Mouse (Mus musculus): ENCODE data around the gene Atxn10. TPM values are rescaled to one million over a fixed set of nuclear protein-coding genes. Genes with fewer than 3 reads are reported as not detected.
A peak's percentile ranks its signal among the peaks of the same experiment; 100 is the strongest.

Atxn10 gene
- polyA plus RNA-seq, 1 experiment: 66.8 TPM

DNA sequence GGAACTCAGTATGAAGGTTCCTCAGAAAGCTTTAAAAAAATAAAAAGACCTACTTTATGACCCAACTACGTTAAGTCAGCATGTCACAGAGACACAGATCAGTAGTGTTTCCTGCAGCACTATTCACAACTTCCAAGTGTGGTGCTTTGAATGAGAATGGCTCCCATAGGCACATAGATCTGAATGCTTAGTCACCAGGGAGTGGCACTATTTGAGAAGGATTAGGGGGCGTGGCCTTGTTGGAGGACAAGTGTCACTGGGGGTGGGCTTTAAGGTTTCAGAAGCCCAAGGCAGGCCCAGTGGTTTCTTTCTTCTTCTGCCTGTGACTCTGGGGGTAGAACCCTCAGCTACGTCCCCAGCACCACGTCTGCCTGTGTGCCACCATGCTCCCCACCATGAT, 32.1 kb upstream of the Atxn10 start:
- WGBS: 79% methylated on average over 4 of the region's 4 CpGs
- Histone ChIP-seq H3K4me3 (replicated peaks; ENCODE audit: control insufficient read depth, low read depth, low read length) (no peak overlapping the region), H3K4me1 (ENCODE audit: control insufficient read depth, insufficient read depth, low read length) (no peaks in the 10 kb centered on the region), H3K27ac (ENCODE audit: control insufficient read depth, insufficient read depth, low read depth, low read length, poor library complexity) (no peak overlapping the region)
- no peak for TF ChIP-seq POLR2A (IDR thresholded peaks at IDR 0.05; ENCODE audit: borderline replicate concordance, control insufficient read depth, low read depth, low read length)

DNA sequence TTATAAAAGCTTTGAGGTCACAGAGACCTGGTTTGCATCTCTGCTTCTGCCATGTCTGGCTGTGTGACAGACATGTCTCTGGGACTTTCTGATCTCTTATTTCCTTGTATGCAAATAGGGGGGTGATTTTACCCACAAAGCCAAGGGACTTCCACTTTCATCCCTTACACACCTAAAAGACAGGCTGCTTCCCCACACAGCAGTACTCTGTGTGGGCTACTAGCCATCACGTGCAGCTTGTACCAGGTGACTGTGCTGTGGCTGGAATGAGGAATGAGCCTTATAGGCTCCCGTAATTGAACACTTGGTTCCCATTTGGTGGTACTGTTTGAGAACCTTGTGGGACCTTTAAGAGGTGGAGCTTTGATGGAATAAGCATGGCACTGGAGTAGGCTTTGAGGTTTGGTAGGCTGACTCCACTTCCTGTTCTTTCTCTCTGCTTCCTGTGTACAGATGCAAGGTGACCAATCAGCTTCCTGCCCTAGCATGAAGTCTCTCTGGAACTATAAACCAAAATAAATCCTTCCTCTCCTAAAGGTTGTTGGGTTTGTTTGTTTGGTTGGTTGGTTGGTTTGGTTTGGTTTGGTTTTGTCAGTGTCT, 28.9 kb upstream of the Atxn10 start:
- Histone ChIP-seq H3K4me1 (ENCODE audit: control insufficient read depth, insufficient read depth, low read length) (no peaks in the 10 kb centered on the region), H3K4me3 (replicated peaks; ENCODE audit: control insufficient read depth, low read depth, low read length) (no peak overlapping the region), H3K27ac (ENCODE audit: control insufficient read depth, insufficient read depth, low read depth, low read length, poor library complexity) (no peak overlapping the region)
- WGBS: 75% methylated on average over 2 of the region's 2 CpGs
- TF ChIP-seq POLR2A (IDR thresholded peaks at IDR 0.05; ENCODE audit: borderline replicate concordance, control insufficient read depth, low read depth, low read length): no peak
- no peak for TF ChIP-seq CTCF (IDR thresholded peaks at IDR 0.05; ENCODE audit: control insufficient read depth, insufficient read depth, low read length)

DNA sequence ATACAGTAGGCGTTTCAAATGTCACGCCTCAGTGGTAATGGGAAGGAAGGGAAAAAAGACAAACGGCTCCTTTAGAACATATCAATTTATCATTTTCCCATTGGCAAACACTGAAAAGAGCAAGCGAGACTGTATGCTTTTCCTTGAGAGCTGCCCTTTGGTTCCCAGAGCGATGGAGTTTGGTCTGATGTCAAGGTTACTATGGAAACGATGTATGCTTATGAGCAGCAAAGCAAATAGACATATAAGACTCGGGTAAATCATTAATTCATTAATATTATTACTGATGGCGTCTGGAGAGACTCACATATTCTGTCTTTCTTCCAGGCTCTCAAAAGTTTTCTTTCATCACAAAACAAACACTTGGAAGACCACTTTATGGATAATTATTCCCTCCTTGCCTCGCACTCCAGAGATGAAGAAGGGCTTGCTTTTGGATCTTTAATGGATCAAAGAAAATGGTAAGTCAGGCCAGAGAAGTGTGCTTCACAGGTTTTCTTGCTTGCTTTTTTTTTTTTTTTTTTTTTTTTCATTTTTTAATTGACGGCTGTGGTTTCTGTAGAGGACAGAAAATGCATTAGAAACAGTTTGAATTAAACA, 24.9 kb upstream of the Atxn10 start:
- Histone ChIP-seq H3K4me1 (ENCODE audit: control insufficient read depth, insufficient read depth, low read length) (no peaks in the 10 kb centered on the region), H3K27ac (ENCODE audit: control insufficient read depth, insufficient read depth, low read depth, low read length, poor library complexity) (no peak overlapping the region), H3K4me3 (replicated peaks; ENCODE audit: control insufficient read depth, low read depth, low read length) (no peak overlapping the region)
- 80% methylated on average over 10 of the region's 10 CpGs for WGBS
- no peak for TF ChIP-seq CTCF (IDR thresholded peaks at IDR 0.05; ENCODE audit: control insufficient read depth, insufficient read depth, low read length)

DNA sequence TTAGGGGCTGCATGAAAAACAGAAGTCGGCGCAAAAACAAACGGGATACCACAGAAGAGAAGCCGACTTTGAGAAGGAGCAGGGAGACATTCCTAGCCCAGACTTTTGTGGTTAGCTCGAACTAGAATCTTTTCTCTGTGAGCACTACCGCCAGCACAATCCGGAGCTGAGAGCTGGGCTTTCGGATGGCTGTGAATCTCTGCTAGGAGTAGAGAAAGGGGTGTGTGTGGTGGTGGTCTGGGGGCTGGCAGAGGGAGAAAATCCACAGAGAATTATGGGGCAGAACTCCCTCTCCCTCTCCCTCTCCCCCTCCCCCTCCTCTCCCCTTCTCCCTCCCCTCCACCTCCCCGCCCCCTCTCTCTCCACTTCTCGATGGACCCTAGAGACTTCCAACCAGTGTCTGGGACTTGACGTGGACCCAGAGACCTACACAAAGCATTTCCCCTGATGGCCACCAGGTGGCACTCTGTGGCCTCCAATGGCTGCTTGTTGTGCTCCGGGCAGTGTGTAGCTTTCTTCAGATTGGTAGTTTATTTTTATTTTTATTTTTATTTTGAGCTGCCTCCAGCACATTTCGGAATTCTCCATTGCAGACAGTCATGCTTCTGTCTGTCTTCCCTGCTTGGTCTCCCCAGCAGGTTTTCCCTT, 20.5 kb upstream of the Atxn10 start:
- H3K4me1 ChIP-seq (ENCODE audit: control insufficient read depth, insufficient read depth, low read length): no peaks in the 10 kb centered on the region
- TF ChIP-seq CTCF (IDR thresholded peaks at IDR 0.05; ENCODE audit: control insufficient read depth, insufficient read depth, low read length) (peak; percentile 94), POLR2A (IDR thresholded peaks at IDR 0.05; ENCODE audit: borderline replicate concordance, control insufficient read depth, low read depth, low read length) (no peak)
- H3K27ac ChIP-seq (ENCODE audit: control insufficient read depth, insufficient read depth, low read depth, low read length, poor library complexity): no peak overlapping the region
- H3K4me3 ChIP-seq (replicated peaks; ENCODE audit: control insufficient read depth, low read depth, low read length): no peak overlapping the region
- WGBS: 38% methylated on average over 13 of the region's 13 CpGs

DNA sequence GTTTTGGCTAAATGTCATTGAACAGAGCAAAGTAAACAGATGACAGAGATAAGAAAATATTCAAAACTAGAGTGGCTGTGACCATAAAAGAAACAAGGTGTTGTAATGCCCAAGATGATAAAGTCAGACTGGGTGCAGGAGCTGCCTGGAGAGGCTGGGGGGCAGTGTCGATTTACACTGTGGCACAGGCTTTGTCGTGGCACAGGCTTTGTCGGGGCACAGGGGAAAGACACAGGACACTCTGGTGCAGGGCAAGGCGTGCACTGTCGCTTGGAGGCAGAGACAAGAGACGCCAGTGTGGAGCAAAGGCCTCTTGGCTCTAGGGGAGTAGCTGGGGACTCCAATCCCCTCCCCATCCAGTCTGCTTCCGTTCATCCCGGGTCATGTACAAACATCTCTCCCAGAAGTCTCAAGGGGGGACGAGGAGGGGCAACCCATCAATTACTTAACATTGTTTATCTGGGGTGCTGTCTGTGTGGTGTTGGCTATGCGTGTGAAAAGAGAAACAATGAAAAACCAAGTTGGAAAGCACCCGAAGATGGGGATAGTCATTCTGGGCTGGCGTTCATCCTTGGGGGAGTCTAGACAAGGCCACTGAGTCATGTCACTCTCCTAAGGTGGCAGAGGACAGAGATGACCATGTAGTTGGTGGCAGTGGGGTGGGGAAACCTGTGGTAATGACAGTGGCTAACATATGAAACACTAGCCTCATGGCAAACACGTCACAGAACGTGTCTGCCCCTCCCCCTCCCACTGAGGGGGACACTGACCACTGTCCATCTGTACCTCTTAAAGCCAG, 19.5 kb upstream of the Atxn10 start:
- Histone ChIP-seq H3K4me3 (replicated peaks; ENCODE audit: control insufficient read depth, low read depth, low read length) (no peak overlapping the region), H3K4me1 (ENCODE audit: control insufficient read depth, insufficient read depth, low read length) (no peaks in the 10 kb centered on the region), H3K27ac (ENCODE audit: control insufficient read depth, insufficient read depth, low read depth, low read length, poor library complexity) (no peak overlapping the region)
- TF ChIP-seq POLR2A (IDR thresholded peaks at IDR 0.05; ENCODE audit: borderline replicate concordance, control insufficient read depth, low read depth, low read length) (no peak), CTCF (IDR thresholded peaks at IDR 0.05; ENCODE audit: control insufficient read depth, insufficient read depth, low read length) (no peak)
- 62% methylated on average over 14 of the region's 14 CpGs for WGBS

DNA sequence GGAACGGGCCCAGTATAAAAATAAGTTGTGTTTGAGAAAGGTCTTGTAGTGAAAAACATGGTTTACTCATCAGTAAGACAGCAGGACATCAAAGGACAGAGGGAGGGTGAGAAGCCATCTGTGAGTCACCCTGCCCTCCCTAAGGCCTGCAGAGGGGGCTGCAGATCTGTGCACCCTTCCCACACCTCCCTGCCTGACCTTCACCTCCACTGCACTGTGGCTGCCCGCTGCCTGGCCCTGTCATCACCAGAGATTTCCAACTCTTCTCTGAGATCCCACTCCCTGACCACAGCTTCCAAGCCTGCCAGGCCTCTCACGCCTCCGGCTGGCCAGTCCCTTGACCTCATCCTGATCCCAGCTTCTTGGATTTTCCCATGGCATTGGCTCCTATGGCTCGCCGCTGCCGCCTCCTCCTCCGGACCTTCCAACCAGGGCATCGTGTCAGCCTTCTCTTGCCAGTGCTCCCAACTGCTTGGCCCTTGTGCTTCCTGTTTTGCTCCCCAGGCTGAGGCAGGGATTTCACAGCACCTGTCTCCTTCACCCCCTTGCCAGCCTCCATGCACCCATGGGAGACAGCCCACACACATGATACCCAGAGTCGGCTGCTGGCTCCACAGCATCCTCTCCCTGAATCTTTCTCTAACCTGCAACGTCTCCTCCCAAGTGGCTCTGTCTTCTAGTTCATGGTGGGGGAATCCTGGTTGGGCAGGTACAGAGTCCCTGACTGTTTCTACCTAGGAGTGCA, 15.9 kb upstream of the Atxn10 start:
- peak; percentile 18; the same call in 1 of the 2 replicates for TF ChIP-seq CTCF (IDR thresholded peaks at IDR 0.05; ENCODE audit: control insufficient read depth, insufficient read depth, low read length)
- no peak for TF ChIP-seq POLR2A (IDR thresholded peaks at IDR 0.05; ENCODE audit: borderline replicate concordance, control insufficient read depth, low read depth, low read length)
- Histone ChIP-seq H3K4me1 (ENCODE audit: control insufficient read depth, insufficient read depth, low read length) (no peaks in the 10 kb centered on the region), H3K27ac (ENCODE audit: control insufficient read depth, insufficient read depth, low read depth, low read length, poor library complexity) (no peak overlapping the region), H3K4me3 (replicated peaks; ENCODE audit: control insufficient read depth, low read depth, low read length) (no peak overlapping the region)
- WGBS: 86% methylated on average over 11 of the region's 11 CpGs

DNA sequence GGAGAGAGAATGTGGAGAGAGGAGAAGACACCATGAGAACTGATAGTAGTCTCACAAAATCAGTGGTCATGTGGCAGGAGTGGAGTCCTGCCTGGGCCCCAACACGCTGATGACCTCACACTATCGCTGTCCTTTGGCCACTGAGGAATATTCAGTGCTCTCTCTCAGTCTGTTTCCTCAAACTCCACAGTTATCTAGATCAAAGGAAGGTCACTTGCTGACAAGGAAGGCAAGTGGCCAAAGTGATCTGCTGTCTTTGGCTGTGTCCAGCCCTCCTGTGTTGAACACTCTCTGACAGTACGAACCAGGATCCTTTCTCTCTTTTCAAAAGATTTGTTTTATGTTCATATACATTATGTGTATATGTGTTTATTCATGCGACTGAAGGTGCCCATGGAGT, 12.8 kb upstream of the Atxn10 start:
- Histone ChIP-seq H3K4me3 (replicated peaks; ENCODE audit: control insufficient read depth, low read depth, low read length) (no peak overlapping the region), H3K4me1 (ENCODE audit: control insufficient read depth, insufficient read depth, low read length) (no peaks in the 10 kb centered on the region), H3K27ac (ENCODE audit: control insufficient read depth, insufficient read depth, low read depth, low read length, poor library complexity) (no peak overlapping the region)
- 80% methylated on average over 4 of the region's 4 CpGs for WGBS
- TF ChIP-seq CTCF (IDR thresholded peaks at IDR 0.05; ENCODE audit: control insufficient read depth, insufficient read depth, low read length): no peak
- TF ChIP-seq POLR2A (IDR thresholded peaks at IDR 0.05; ENCODE audit: borderline replicate concordance, control insufficient read depth, low read depth, low read length): no peak

DNA sequence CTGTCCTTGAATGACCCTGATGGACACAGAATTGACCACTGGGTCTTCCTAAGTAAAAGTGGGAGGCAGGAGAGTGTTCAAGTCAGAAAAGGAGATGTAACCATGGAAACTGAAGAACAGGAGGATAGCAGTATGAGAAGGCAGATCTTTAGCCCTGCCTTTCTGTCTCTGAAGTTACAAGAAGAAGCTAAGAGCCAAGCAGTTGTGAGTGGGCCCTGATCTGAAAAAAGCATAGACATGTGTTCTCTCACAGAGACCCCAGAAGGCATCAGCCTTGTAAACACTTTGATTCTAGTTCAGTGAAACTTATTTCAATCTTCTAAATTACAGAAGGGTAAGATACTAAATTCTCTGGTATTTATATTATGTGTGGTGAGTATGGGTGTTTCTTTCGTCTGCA, 11.6 kb upstream of the Atxn10 start:
- Histone ChIP-seq H3K27ac (ENCODE audit: control insufficient read depth, insufficient read depth, low read depth, low read length, poor library complexity) (no peak overlapping the region), H3K4me3 (replicated peaks; ENCODE audit: control insufficient read depth, low read depth, low read length) (no peak overlapping the region), H3K4me1 (ENCODE audit: control insufficient read depth, insufficient read depth, low read length) (no peaks in the 10 kb centered on the region)
- no peak for TF ChIP-seq CTCF (IDR thresholded peaks at IDR 0.05; ENCODE audit: control insufficient read depth, insufficient read depth, low read length)
- no peak for TF ChIP-seq POLR2A (IDR thresholded peaks at IDR 0.05; ENCODE audit: borderline replicate concordance, control insufficient read depth, low read depth, low read length)
- WGBS: 89% methylated on average over 1 of the region's 1 CpGs

Data from bone marrow, adult 2 months (tissue).